Mouse (Mus musculus) gastrocnemius, adult 18-20 months (tissue): ENCODE results near the gene Nyap1. TPM values are rescaled to one million over a fixed set of nuclear protein-coding genes. Genes with fewer than 3 reads are reported as not detected.
"Not testable (repeated sequence)": the region's sequence is repeated elsewhere in the genome, so short reads cannot be mapped to it uniquely, and the experiment has no call there.

Experiments used
- DNase-seq: peaks from one replicate; pipeline ENCODE4 v3.0.0; 2021; ENCODE audit warnings: low spot score
- total RNA-seq, 2 experiments: library from RNA; stranded (reverse); gene quantifications; 2 replicates each; pipeline ENCODE4 v1.2.3; 2021

Nyap1 gene
- total RNA-seq, 2 experiments from 2014 or later = 0.21 to 0.28 TPM

DNA sequence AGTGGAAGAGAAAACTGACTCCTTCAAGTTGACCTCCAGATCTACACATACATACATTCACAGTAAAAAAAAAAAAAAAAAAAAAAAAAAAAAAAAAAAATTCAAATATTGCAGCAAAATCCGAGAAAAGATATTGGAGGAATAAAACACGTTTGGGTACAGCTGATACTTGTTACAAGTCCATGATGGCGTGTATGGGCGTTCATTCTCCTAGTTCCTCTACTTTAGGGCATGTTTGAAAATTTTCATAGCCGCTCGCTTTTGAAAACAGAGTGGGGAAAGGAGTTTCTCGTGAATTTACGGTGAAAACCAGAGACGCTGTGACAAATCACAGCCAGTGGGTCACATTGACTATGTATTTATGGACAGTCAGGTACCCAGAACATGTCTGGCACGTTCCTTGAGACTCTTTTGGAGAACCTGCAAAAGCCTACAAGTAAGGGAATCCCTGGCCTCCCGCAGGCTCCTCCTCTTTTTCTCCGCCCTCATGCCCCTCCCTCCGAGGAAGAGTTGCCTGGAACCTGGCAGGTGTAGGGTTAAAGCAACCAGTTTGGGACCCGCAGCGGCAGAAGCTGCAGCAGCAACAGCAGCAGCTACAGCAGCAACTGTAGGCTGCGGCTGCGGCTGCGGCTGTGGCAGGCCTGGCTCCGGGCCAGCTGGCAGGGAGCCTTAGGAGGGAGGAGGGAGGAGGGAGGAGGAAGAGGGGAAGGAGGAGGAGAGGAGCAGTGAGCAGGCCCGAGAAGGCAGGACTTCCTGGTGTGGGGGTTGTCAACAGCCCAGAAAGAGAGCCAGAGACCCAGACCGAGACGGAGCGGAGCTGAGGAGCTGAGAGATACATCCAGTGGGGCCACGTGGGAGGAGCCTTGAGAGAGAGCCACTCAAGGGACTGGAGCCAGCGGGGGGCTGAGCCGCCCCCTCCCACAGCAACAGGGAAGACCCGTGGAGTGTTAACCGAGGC lies 4.1 kb upstream of the Nyap1 start, which contains the start of gene Tsc22d4:
TSS of gene Tsc22d4 (plus strand) at position 517 of the 958 bp plus-strand sequence.
- DNase-seq = peak; percentile 90

DNA sequence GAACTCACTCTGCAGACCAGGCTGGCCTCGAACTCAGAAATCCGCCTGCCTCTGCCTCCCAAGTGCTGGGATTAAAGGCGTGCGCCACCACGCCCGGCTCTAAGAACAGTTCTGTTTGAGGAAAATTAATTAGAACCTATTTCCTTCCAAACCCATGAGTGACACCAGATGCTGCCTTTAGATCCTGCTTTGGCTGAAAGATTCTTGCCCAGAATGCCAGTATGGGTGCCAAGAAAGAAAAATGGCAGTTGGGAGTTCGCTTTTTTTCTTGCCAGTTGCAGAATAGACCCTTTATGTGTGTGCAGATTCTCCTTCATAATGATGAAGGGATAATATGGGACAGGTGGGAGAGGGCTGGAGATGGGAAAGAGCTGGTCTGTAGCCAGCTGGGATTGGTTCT lies 2.8 kb upstream of the Nyap1 start:
- no peak for DNase-seq

DNA sequence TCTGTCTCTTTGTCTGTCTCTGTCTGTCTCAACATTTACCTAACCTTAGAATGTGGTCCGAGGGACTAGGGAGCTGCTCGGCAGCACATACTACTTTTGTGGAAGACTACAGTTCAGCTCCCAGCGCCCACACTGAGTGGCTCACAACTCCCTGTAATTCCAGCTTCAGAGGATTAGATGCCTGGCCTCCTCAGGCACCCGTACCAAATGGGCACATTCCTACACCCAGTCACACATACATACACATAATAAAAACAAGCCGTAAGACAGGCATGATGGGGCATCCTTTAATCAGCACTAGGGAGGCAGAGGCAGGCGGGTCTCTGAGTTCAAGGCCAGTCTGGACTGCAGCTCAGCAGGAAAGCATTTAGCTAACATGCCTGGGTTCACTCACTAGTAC lies 1.4 kb upstream of the Nyap1 start:
- DNase-seq = no peak

DNA sequence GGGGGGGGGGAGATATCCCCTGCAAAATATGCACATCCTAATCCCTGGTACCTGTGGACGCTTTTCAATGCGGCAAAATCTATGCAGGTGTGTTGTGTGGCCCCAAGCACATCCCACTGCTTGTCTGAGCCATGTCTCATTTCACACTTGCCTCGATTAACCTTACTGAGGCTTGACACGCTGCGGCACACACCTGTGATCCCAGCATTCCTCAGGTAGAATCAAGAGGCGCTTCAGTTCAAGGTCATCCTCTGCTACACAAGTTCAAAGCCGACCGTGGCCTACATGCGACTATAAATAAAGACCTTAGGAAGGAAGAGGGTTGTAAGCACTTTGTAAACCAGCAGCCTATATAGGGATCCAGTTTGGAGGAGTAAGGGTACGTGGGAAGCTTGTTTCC lies 641 bp upstream of the Nyap1 start:
- no peak for DNase-seq

DNA sequence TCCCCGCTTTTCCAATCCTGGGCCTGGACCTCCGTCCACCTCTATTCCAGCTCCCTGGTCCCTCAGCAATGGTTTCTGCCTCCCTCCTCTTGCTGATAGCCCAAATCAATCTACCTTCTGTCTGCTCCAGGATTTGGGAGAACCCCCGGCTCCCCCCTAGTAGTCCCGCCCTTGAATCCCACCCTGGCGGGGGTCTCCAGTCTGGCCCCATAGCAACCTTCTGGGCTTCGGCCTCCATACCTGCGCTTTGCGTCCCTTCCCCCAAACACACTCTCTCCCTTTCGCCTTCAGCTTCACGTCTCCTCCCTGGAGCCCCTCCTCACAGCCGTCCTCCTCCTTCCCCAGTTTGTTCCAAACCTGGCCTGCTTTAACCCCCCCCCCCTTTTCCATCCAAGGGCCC lies 901 bp downstream of the Nyap1 start:
- DNase-seq = no peak

DNA sequence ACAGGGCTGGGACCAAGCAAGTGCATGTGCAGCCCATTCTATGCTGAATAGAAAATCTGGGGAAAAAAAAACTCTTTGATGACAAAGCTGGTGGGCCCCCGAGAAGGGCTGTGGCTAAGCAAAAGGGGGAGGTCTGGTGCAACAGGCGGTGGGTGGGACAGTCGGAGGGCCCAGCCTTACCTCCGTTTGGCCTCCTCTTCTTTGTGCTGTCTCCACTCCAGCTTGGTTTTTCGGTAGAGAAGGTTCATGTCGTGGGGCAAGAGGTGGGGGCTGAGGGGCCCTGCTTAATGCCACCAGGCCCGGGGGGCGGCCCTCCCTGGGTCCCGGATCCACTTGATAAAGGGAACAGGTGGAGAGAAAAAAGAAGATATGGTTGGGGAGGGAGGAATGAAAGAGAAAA lies 1.9 kb downstream of the Nyap1 start:
- no peak for DNase-seq

DNA sequence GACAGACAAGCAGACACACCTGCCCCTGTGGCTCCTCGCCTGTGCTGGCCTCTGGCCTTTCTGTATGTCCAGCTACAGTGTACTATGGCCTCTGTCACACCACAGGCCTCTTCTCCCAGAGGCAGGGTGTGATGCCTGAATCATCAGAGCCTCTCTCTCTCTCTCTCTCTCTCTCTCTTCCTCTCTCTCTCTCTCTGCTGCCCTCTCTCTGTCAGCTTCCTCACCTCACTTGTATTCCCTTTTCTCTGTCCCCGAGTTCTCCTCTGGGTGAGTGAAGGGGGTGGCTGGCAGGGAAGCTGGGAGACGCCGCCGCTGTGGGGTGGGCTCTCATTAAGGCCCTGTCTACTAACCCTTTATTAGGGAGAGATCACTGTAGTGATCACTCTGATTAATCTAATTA lies 2.9 kb downstream of the Nyap1 start:
- no peak for DNase-seq

DNA sequence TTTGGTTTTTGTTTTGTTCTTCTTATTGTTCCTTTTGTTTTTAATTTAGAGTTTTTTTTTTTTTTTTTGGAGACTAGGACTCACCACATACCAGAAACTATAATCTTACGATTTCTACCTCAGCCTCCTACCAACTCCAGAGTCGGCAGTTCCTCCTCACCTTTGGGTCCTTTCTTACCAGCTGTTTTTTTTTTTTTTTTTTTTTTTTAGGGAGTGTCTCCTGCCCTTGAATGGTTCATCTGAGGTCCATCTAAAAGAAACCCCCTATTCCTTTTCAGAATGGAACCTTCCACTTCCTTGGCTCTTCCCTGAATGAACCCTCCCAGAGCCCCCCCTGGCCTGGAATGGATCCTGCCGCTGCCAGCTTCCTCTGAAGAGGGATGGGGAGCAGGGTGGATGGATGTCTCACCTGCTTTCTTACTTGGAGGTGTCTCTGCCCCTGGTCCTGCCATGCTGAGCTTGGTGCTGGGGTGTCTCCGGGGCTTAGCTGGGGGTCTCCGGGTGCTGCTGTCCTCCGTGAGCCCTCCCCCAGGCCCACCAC lies 3.9 kb downstream of the Nyap1 start:
- DNase-seq = no peak

DNA sequence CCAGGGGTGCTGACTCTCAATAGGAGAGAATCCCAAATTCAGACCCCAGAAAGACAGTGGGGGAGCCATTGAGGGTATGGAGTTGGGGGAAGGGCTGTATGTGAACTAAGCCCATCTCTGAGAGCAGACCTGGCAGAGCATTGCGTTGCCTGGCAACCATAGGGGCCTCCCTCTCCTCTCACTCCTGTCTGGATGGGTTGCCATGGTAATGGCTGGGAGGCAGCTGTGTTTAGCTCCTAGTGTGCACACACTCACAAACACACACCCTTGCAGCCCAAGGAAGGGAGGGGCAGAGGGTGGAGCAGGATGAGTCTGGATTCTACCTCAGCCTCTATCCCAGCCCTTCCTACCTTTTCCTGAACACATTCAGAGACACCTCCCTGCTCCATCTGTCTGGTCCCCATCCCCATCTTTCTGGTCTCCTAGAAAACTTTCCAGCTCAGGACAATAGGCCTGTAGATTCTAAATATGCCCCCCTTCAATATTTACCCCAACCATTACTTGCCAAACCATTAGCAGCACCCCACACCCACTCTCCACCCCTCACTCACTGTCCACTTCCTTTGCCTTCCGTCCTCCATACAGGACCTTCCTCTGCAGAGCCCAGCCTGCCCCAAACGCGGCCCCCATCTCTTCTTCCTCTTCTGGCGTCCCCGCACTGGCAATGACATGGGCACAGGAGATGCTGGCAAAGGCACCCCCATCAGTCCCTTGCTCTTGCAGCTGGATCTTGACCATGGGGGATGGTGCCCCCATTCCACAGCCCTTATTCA lies 6.9 kb downstream of the Nyap1 start:
- DNase-seq = no peak

DNA sequence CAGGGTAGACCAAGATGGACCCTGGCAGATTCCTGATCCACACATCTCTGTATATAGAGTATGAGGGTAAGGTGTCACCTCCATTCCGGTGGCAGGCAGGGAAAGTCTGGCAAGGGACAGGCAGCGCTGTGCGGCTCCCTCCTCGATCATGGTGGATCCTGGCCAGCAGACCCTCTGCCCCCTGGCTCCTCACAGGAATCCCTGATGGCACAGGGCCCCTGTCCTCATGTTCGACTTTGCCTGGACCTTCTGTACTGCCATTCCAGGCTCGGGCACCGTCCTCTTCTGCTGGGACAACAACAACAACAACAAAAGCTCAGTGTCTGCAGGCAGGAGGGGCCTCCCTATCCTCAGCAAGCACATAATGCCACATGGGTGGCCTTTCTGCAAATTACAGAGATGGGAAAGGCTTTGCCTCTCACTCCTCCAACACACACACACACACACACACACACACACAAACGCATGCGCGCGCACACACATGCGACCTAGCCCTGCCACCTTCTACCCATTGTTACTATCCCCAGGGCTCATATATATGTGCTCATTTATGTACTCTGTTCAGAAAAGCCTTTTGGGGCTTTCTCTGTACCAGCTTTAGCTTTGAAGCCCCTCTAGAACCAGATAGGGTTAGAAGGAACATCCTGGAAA lies 7.6 kb downstream of the Nyap1 start:
- DNase-seq = no peak

DNA sequence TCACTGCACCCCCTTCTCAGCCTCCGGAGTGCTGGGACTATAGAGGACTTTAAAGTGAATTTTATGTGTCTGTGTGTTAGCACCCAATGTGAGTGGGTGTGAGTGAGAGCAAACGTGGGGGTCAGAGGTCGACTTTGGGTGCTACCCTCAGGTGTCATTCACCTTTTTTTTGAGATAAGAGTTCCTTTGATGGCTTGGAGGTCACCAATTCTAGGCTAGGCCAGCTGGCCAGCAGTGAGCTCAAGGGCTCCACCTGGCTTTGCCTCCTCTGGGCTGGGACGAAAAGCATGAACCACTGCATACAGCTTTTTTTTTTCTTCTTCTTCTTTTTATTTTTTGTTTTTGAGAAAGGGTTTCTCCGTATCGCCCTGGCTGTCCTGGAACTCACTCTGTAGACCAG lies 14.6 kb downstream of the Nyap1 start:
- no peak for DNase-seq

DNA sequence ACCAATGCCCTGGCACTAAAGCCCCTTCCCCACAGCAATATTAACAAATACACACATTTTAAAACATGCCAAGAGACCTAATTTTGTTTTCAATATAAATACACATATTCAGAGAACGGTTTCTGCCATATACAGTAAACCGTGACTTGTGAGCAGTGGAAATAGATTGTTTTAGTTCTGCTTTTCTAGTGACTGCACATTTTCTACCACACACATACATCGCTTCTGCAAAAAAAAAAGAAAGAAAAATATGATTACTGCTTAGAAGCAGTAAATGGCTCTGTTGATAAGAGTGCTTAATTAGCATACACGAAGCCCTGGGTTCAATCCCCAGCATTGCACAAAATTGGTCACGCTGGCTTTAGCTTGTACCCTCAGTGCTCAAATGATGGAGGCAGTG lies 17.6 kb downstream of the Nyap1 start:
- DNase-seq = no peak

DNA sequence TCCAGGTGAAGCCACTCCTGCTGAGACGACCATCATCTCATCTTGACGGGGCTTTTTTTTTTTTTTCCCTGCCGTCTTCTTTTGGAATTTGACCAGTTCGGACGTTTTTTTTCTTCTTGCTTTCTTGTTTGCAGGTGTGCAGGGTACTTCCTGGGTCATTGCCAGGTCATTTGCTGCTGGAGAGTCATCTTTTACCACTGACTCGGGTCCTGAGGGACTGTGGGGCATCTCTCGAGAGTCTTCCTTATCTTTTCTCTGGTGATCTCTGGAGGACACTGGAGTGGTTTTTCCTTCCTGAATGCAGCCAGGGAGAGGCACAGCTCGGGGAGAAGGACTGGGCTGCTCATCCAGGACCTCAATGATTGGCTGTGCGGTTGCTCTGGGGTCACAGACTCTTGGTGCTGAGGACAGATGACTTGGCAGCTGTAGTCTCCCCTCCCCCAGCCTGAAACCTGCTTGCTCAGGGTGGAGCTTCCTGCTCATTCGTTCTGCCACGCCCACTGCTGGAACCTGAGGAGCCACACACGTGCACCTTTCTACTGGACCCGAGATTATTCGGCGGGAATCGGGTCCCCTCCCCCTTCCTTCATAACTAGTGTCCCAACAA lies 20.7 kb downstream of the Nyap1 start:
- not testable (repeated sequence) for DNase-seq

DNA sequence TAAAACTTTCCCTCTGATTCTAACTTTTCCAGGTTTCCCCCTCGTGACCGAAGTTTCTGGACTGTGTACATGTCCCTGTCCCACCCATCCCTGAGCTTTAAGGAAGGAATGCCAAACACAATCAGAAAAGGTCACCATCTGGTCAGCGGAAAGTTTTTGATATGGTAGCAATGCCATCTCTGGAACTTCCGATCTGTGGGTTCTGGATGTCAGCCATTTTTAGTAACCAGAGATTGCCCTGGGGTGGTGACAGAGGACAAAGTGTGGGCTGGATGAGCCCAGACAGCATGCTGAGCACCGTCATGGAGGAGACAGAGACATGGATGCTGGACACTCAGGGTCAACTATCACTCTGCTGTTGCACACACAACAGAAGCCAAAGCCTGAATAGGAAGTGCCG lies 22.3 kb downstream of the Nyap1 start:
- no peak for DNase-seq

DNA sequence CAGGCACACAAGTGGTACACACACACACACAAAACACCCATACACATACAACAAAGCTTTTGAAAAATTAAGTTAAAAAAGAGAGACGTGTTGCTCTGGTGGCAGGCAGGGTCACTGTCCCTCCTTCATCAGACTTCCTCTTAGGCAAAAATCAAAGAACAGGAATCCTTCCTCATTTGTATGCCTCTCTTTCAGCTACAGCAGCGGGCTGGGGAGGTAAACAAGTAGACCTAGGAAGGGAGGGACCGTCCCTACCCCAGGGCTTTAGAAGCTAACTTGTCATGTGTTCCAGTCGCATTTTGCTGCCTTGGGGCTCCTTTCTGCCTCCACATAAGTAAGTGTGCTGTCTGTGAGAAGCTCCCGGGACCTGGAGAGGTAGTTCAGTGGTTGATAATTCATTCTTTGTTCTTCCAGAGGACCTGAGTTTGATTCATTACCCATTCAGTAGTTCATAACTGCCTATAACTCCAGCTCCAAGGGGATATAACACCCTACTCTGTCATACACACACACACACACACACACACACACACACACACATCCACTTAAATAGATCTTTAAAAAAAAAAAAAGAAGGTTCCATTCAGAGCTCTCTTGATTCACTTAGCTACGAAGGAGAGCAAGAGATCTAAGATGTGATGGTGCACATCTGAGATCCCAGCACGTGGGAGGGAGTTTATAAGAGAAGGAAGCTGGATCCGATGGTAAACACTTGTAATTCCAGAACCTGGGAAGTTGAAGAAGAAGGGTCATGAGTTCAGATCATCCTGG lies 23.2 kb downstream of the Nyap1 start:
- no peak for DNase-seq

DNA sequence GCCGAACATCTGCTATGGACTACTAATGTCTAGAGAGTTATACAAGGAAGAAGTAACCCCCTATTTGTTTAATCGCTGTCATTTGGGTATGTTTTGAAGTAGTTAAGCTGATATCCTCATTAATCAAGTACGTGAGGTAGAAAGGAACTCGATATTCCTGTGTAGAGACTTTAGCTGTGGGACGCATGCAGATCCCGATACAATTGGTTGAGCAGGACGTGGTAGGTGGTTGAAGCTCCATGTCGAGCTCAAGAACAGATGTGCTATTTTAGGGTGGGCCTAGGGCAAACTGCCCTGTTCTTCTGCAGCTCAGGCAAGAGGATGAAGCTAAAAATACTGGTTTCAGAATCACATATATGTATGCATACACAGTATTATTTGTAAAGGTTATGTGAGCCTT lies 25.7 kb downstream of the Nyap1 start:
- DNase-seq = no peak

DNA sequence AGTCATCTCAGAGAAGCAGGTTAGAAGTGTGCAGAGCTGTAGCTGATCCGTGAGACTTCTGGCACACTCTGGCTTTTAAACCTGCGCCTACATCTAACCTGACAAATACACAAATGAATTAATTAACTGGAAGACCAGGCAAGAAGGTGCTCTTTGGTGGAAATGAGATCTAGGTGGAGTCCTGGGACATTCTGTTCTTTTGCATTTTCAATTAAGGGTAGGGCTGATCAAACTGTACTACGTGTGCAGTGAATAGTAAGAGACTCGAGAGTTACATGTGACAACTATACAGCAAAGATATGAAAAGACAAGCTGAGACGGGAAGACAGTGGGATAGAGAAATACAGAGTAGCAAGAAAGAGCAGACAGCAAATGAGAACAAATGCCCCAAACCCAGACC lies 28.0 kb downstream of the Nyap1 start:
- no peak for DNase-seq

DNA sequence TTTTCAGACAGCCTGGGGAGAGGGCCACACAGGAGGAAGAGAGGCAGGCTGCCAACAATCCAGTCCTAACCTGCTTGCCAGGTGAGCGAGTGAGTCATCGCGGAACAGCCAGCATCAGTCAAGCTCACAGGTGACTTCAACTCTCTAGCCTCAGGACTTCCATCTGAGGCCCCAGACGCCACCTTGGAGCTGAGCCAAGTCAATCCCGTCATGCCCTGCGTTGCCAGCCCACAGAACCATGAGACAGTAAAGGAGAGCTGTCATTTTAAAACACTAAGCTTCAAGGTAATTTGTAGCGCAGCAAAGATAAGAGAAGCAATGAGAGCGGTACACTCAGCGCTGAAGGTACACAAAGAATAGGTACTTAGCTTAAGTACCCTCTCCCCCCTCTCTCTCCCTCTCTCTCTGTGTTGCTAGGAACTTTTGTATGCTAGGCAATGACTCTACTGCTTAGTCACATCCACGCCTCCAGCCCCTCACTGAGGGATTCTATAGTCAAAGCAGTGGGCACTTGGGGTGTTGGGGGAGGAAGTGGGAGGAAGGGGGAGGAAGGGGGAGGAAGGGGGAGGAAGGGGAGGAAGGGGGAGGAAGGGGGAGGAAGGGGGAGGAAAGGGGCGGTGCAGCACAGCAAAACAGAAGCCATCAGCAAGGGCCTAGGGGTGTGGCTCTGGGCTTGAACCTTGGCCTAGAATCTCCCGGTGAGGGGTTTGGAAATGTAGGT lies 34.3 kb downstream of the Nyap1 start:
- no peak for DNase-seq

DNA sequence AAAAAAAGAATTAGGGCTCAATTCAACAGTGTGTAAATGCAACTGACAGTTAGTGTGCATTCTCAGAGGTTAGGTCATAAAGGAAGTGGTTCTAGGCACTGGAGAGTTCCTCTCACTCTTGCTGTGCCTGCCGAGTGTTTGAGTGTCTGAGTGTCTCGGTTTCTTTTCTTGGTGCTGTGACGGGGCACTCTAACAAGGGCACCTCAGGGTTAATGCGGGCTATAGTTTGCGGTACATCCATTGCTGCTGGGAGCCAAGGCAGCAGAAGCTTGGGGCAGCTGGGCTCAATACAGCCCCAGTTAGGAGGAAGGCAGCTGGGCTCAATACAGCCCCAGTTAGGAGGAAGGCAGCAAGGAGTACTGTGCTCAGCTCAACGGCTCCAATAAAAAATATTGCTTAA lies 36.2 kb downstream of the Nyap1 start:
- DNase-seq = no peak

DNA sequence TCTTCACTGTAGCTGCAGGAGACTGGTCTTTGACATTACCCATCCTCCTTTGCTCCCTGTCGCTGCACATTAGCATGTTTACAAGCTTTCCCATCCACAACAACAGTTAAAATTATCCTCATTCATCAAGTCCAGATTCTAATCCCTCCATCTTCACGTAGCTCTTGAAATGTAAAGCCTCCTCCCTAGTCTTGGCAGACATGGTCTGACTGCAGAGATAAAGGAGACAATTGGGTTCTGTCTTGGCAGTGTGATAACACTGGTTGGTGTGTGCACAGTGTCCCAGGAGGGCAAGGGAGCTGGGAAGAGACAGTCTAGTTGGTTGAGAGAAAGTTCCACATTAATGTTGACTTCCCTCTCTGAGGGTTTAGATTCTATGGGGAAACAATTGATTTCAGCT lies 41.6 kb downstream of the Nyap1 start:
- no peak for DNase-seq
